Mouse (Mus musculus) embryonic facial prominence, embryonic 11.5 days (tissue): ENCODE results near the gene Aebp1. TPM values are rescaled to one million over a fixed set of nuclear protein-coding genes. Genes with fewer than 3 reads are reported as not detected.

Experiments used
- ATAC-seq: fragments of 200-750 bp; cut with Nextera tagmentation; replicated peaks from 2 replicates; pipeline ENCODE4 v1.8.0; 2017; ENCODE audit warnings: low read depth; ENCODE audit not compliant: insufficient number of reproducible peaks, low FRiP score, low TSS enrichment
- DNase-seq: peaks from one replicate; pipeline ENCODE4 v3.0.0-alpha.2; 2015; ENCODE audit warnings: low spot score
- H3K27ac ChIP-seq: fragments of 300-500 bp; sonication (generic); replicated peaks from 2 replicates; pipeline ENCODE4 v1.5.1; 2014; ENCODE audit warnings: mild to moderate bottlenecking, low read depth, low read length, control low read depth
- H3K27me3 ChIP-seq: fragments of 300-500 bp; sonication (generic); 2 replicates; pipeline ENCODE4 v1.6.1; 2014; ENCODE audit warnings: mild to moderate bottlenecking, low read length, moderate library complexity, mixed read lengths; ENCODE audit not compliant: control insufficient read depth, insufficient read depth
- H3K36me3 ChIP-seq: fragments of 300-500 bp; sonication (generic); replicated peaks from 2 replicates; pipeline ENCODE4 v1.6.1; 2014; ENCODE audit warnings: low read depth, mild to moderate bottlenecking, low read length, moderate library complexity, mixed read lengths; ENCODE audit not compliant: control insufficient read depth, insufficient read depth
- H3K4me1 ChIP-seq: fragments of 300-500 bp; sonication (generic); 2 replicates; pipeline ENCODE4 v1.6.1; 2014; ENCODE audit warnings: low read length, mixed read lengths; ENCODE audit not compliant: control insufficient read depth, insufficient read depth
- H3K4me2 ChIP-seq: fragments of 300-500 bp; sonication (generic); 2 replicates; pipeline ENCODE4 v1.6.1; 2014; ENCODE audit warnings: low read depth, mild to moderate bottlenecking, control low read depth, low read length, moderate library complexity
- H3K4me3 ChIP-seq: fragments of 300-500 bp; sonication (generic); 2 replicates; pipeline ENCODE4 v1.5.1; 2014; ENCODE audit warnings: low read depth, low read length, control low read depth
- H3K9ac ChIP-seq: fragments of 300-500 bp; sonication (generic); replicated peaks from 2 replicates; pipeline ENCODE4 v1.6.1; 2014; ENCODE audit warnings: mild to moderate bottlenecking, control low read depth, low read length
- H3K9me3 ChIP-seq: fragments of 300-500 bp; sonication (generic); replicated peaks from 2 replicates; pipeline ENCODE4 v1.6.1; 2016; ENCODE audit warnings: mild to moderate bottlenecking, low read length, inconsistent platforms, mixed read lengths; ENCODE audit not compliant: control insufficient read depth
- whole genome bisulfite sequencing: fragments of 180-500 bp; shearing (Covaris S2); extraction: QIAGEN DNeasy Blood & Tissue Kit; methylation state at CpG from one replicate; pipeline ENCODE4 v1.1.7; 2014; 5-methylcytosine and 5-hydroxymethylcytosine counted together
- polyA plus RNA-seq: library from polyadenylated mRNA; unstranded; fragments of >200 nt; fragmentation: Nextera tagmentation; extraction: Ambion mirVana; gene quantifications from 2 replicates; pipeline ENCODE4 v1.2.1, GENCODE M21; 2014

The Aebp1 gene
- polyA plus RNA-seq = 8.3 and 10.3 TPM in 2 replicates

GRCm38 (mm10) chr11:5861678-5862393 lies at the start of gene Aebp1:
Gene Aebp1 (plus strand): TSS chr11:5861947.
- no peaks in the 10 kb centered on the region for H3K36me3 ChIP-seq
- H3K4me1 ChIP-seq = peaks cover 2% of the 10 kb centered on the region; the same call in 1 of the 2 replicates
- peaks cover 5% of the 10 kb centered on the region for H3K27me3 ChIP-seq
- no peak within 1 kb of the TSS for H3K27ac ChIP-seq
- H3K4me2 ChIP-seq = peak within 1 kb of the TSS; percentile 66
- no peaks in the 10 kb centered on the region for H3K9me3 ChIP-seq
- DNase-seq (peak; percentile 62), ATAC-seq (peak; percentile 49)
- peak within 1 kb of the TSS; percentile 56 for H3K9ac ChIP-seq
- 4% methylated on average over 58 of the region's 59 CpGs for WGBS
- H3K4me3 ChIP-seq = peak within 1 kb of the TSS; percentile 35

- DNase-seq = no peak
- Histone ChIP-seq H3K27me3 (no peaks in the 10 kb centered on the region), H3K4me3 (no peak overlapping the region), H3K9ac (no peak overlapping the region), H3K4me2 (no peak overlapping the region), H3K27ac (no peak overlapping the region), H3K4me1 (no peaks in the 10 kb centered on the region), H3K9me3 (no peaks in the 10 kb centered on the region), H3K36me3 (no peaks in the 10 kb centered on the region)
- 76% methylated on average over 10 of the region's 10 CpGs for WGBS
- no peak for ATAC-seq
Measured at GRCm38 (mm10) chr11:5813381-5813780, 48.4 kb upstream of the Aebp1 start.

- no peak overlapping the region for H3K27ac ChIP-seq
- H3K9ac ChIP-seq = no peak overlapping the region
- no peaks in the 10 kb centered on the region for H3K9me3 ChIP-seq
- no peaks in the 10 kb centered on the region for H3K27me3 ChIP-seq
- DNase-seq = no peak
- H3K4me2 ChIP-seq = no peak overlapping the region
- no peaks in the 10 kb centered on the region for H3K4me1 ChIP-seq
- H3K36me3 ChIP-seq = no peaks in the 10 kb centered on the region
- no peak overlapping the region for H3K4me3 ChIP-seq
- ATAC-seq = no peak
- WGBS = 72% methylated on average over 2 of the region's 2 CpGs
Measured at GRCm38 (mm10) chr11:5819223-5819622, 42.5 kb upstream of the Aebp1 start.

GRCm38 (mm10) chr11:5825432-5825831 lies 36.3 kb upstream of the Aebp1 start:
- Histone ChIP-seq H3K36me3 (no peaks in the 10 kb centered on the region), H3K27ac (no peak overlapping the region), H3K4me1 (no peaks in the 10 kb centered on the region), H3K9me3 (no peaks in the 10 kb centered on the region), H3K4me2 (no peak overlapping the region), H3K9ac (no peak overlapping the region), H3K4me3 (no peak overlapping the region), H3K27me3 (no peaks in the 10 kb centered on the region)
- DNase-seq (no peak), ATAC-seq (no peak)

GRCm38 (mm10) chr11:5827931-5828330 lies 33.8 kb upstream of the Aebp1 start:
- no peak overlapping the region for H3K4me2 ChIP-seq
- DNase-seq (no peak), ATAC-seq (no peak)
- H3K9ac ChIP-seq = no peak overlapping the region
- H3K4me1 ChIP-seq = no peaks in the 10 kb centered on the region
- H3K4me3 ChIP-seq = no peak overlapping the region
- no peaks in the 10 kb centered on the region for H3K27me3 ChIP-seq
- WGBS = 96% methylated on average over 5 of the region's 5 CpGs
- H3K36me3 ChIP-seq = no peaks in the 10 kb centered on the region
- H3K9me3 ChIP-seq = no peaks in the 10 kb centered on the region
- H3K27ac ChIP-seq = no peak overlapping the region

GRCm38 (mm10) chr11:5828509-5829191 lies 33.1 kb upstream of the Aebp1 start:
- ATAC-seq (no peak), DNase-seq (no peak)
- H3K4me1 ChIP-seq = no peaks in the 10 kb centered on the region
- no peak overlapping the region for H3K4me2 ChIP-seq
- no peak overlapping the region for H3K9ac ChIP-seq
- no peaks in the 10 kb centered on the region for H3K36me3 ChIP-seq
- H3K4me3 ChIP-seq = no peak overlapping the region
- H3K27ac ChIP-seq = no peak overlapping the region
- no peaks in the 10 kb centered on the region for H3K27me3 ChIP-seq
- WGBS = 87% methylated on average over 11 of the region's 11 CpGs
- H3K9me3 ChIP-seq = no peaks in the 10 kb centered on the region

GRCm38 (mm10) chr11:5829327-5829726 lies 32.4 kb upstream of the Aebp1 start:
- Histone ChIP-seq H3K4me2 (no peak overlapping the region), H3K4me3 (no peak overlapping the region), H3K4me1 (no peaks in the 10 kb centered on the region), H3K9me3 (no peaks in the 10 kb centered on the region), H3K36me3 (no peaks in the 10 kb centered on the region), H3K27ac (no peak overlapping the region), H3K27me3 (no peaks in the 10 kb centered on the region), H3K9ac (no peak overlapping the region)
- WGBS = 92% methylated on average over 12 of the region's 12 CpGs
- ATAC-seq = no peak
- DNase-seq = no peak

GRCm38 (mm10) chr11:5834506-5834905 lies 27.2 kb upstream of the Aebp1 start:
- WGBS = 75% methylated on average over 9 of the region's 9 CpGs
- H3K9ac ChIP-seq = no peak overlapping the region
- no peak overlapping the region for H3K4me3 ChIP-seq
- no peaks in the 10 kb centered on the region; the same call in 1 of the 2 replicates for H3K36me3 ChIP-seq
- no peaks in the 10 kb centered on the region for H3K4me1 ChIP-seq
- no peaks in the 10 kb centered on the region for H3K27me3 ChIP-seq
- no peak overlapping the region for H3K27ac ChIP-seq
- no peak for DNase-seq
- no peak overlapping the region for H3K4me2 ChIP-seq
- H3K9me3 ChIP-seq = no peaks in the 10 kb centered on the region
- no peak for ATAC-seq
